Mouse (Mus musculus): Measurements from ENCODE around the gene Hes7. TPM values are rescaled to one million over a fixed set of nuclear protein-coding genes. Genes with fewer than 3 reads are reported as not detected.

Gene Hes7
- total RNA-seq, 2 experiments from 2014 or later: 0.14 TPM; not detected in 1

Other genes starting within 250 kb of the Hes7 start
- gene Ndel1, start 248.5 kb upstream of the Hes7 start, total RNA-seq (2021): 10 to 100 TPM; 56.0 to 60.9 TPM
- under 1 TPM in 1 of 2 experiments, not detected in 1; 0.08 TPM for gene Rnf222, start 231.9 kb upstream of the Hes7 start, total RNA-seq (2021)
- 100 to 1,000 TPM; 612 to 679 TPM for gene Rpl26, start 218.8 kb upstream of the Hes7 start, total RNA-seq (2021)
- not detected for gene Odf4, start 193.3 kb upstream of the Hes7 start, total RNA-seq (2021)
- 10 to 100 TPM; 28.1 to 32.4 TPM for gene Arhgef15, start 162.9 kb upstream of the Hes7 start, total RNA-seq (2021)
- 1 to 10 TPM; 6.4 to 7.4 TPM for gene Slc25a35, start 152.3 kb upstream of the Hes7 start, total RNA-seq (2021)
- 10 to 100 TPM; 80.3 to 89.1 TPM for gene Rangrf, start 145.2 kb upstream of the Hes7 start, total RNA-seq (2021)
- gene Pfas, start 111.9 kb upstream of the Hes7 start, total RNA-seq (2021): 1 to 10 TPM; 5.6 to 6.8 TPM
- gene Ctc1, start 104.5 kb upstream of the Hes7 start, total RNA-seq (2021): 10 to 100 TPM; 11.5 to 13.7 TPM
- gene Aurkb, start 74.8 kb upstream of the Hes7 start, total RNA-seq (2021): 1 to 10 TPM in 1 of 2 experiments, under 1 TPM in 1; 0.62 to 1.2 TPM
- 10 to 100 TPM; 14.4 to 16.4 TPM for gene Borcs6, start 60.7 kb upstream of the Hes7 start, total RNA-seq (2021)
- gene Tmem107, start 49.6 kb upstream of the Hes7 start, total RNA-seq (2021): 1 to 10 TPM; 4.4 to 9.8 TPM
- 10 to 100 TPM; 59.6 to 65.7 TPM for gene Vamp2, start 31.9 kb upstream of the Hes7 start, total RNA-seq (2021)
- gene Per1, start 25.2 kb upstream of the Hes7 start, total RNA-seq (2021): 10 to 100 TPM; 32.3 to 61.0 TPM
- under 1 TPM in 1 of 2 experiments, not detected in 1; 0.21 TPM for gene 9130213A22Rik, start 2.2 kb downstream of the Hes7 start, total RNA-seq (2021)
- gene Aloxe3, start 5.5 kb downstream of the Hes7 start, total RNA-seq (2021): not detected
- not detected for gene Alox12b, start 36.6 kb downstream of the Hes7 start, total RNA-seq (2021)
- gene Alox8, start 77.4 kb downstream of the Hes7 start, total RNA-seq (2021): 1 to 10 TPM; 1.6 to 1.8 TPM
- gene Gucy2e, start 116.6 kb downstream of the Hes7 start, total RNA-seq (2021): 1 to 10 TPM; 1.4 to 1.5 TPM
- gene Cntrob, start 203.4 kb downstream of the Hes7 start, total RNA-seq (2021): 1 to 10 TPM; 2.6 to 5.3 TPM
- 10 to 100 TPM; 48.0 to 53.0 TPM for gene Trappc1, start 203.6 kb downstream of the Hes7 start, total RNA-seq (2021)
- under 1 TPM; 0.22 to 0.29 TPM for gene Kcnab3, start 205.9 kb downstream of the Hes7 start, total RNA-seq (2021)
- under 1 TPM; 0.16 to 0.17 TPM for gene Rnf227, start 220.1 kb downstream of the Hes7 start, total RNA-seq (2021)
- gene Chd3, start 249.0 kb downstream of the Hes7 start, total RNA-seq (2021): 10 to 100 TPM; 26.4 to 27.9 TPM